Mouse (Mus musculus) megakaryocyte, embryonic 14.5 days (primary cell): ENCODE data around the gene Akr1c14.

Experiments used
- FLI1 ChIP-seq: IDR thresholded peaks from 2 replicates; pipeline ENCODE4 v1.6.1; 2012; ENCODE audit warnings: low read length, inconsistent platforms, mixed read lengths
- GATA1 ChIP-seq: IDR thresholded peaks from 3 replicates; pipeline ENCODE4 v1.6.1; 2012; ENCODE audit warnings: mixed read lengths, low read length, inconsistent platforms, borderline replicate concordance

GRCm38 (mm10) chr13:4035052-4035451 is 13.8 kb upstream of the Akr1c14 start:
- TF ChIP-seq GATA1 = no peak
- no peak for TF ChIP-seq FLI1
